Mouse (Mus musculus) heart, adult 8-10 months (tissue): ENCODE data around the gene Gpr68. TPM values are rescaled to one million over a fixed set of nuclear protein-coding genes. Genes with fewer than 3 reads are reported as not detected.

Source experiments
- DNase-seq: peaks from one replicate; pipeline ENCODE4 v3.0.0; 2022; ENCODE audit warnings: low spot score
- total RNA-seq, 4 experiments: library from RNA; stranded (reverse); gene quantifications; 2 replicates each; pipeline ENCODE4 v1.2.4; 2022

The Gpr68 gene
- total RNA-seq, 4 experiments from 2014 or later, result 0.09 to 0.49 (median 0.28) TPM; not detected in 1

DNA sequence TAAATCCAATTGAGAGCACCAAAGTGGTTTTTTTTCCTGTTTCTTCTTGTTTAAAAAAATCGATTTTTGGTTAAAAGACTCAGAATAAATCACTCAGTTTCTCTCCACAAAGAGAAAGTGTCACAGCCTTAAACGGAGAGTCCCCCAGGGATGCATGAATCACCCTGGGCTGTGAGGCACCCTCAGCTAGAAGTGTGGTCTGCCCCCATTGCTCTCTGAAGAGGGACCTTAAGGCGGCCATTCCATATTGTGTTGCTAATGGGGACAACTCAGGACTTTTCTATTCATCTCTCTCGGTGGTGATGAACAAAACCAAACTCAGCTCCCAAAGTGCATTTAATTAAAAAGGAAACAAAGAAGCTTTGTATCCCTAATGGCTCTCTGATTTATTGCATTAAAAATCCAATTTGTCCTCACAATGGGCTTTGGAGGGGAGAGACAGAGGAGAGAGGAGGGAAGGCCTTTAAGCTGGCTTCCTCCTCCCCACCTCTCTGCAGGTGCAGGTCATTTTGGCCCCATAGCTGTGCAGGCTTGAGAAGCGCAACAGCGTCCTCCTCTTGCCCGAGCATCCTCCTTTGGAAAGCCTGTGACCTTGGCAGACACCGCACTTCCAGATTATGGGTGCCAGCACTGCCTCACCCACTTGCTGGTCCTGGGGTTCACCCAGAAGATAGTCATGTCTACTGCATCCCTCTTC lies 76.2 kb downstream of the Gpr68 start:
- no peak for DNase-seq

DNA sequence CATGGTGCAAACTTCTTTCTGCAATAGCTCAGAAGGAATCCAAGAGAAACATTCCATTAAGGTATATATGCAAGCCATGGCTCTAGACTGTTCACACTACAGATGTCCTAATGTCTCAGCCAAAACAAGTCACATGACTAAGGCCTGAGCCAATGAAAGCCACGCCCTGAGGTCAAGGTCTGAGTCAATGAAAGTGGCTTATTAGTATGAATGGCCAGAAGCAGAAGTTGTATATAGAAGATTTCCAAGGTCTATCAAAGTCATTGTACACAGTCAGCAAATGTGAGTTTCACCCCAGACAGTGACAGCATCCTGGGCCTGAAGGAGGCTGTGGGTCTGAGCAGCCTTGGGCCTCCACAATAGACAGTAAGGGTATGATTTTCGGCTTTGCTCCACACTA lies 77.0 kb downstream of the Gpr68 start:
- no peak for DNase-seq

Other genes with a start within 250 kb of the Gpr68 start
- 10 to 100 TPM in 3 of 4 experiments, 1 to 10 TPM in 1; 9.9 to 14.3 (median 12.0) TPM for gene Rps6ka5, start 181.2 kb downstream of the Gpr68 start, total RNA-seq
- 10 to 100 TPM; 62.3 to 89.3 (median 69.4) TPM for gene Dglucy, start 129.1 kb downstream of the Gpr68 start, total RNA-seq
- 1 to 10 TPM; 4.2 to 6.4 (median 4.4) TPM for gene Ccdc88c, start 120.9 kb upstream of the Gpr68 start, total RNA-seq
- gene Ppp4r3a, start 175.5 kb upstream of the Gpr68 start, total RNA-seq, result 10 to 100 TPM; 20.7 to 21.8 (median 21.3) TPM